Mouse (Mus musculus) limb, embryonic 13.5 days (tissue): ENCODE measurements at regions not wholly inside any gene's neighbourhood (a gene's known extent, or its start where the extent isn't known, plus 50 kb on each side); places are given as distances from the start of the nearest gene placed in this dataset.
A peak's percentile ranks its signal among the peaks of the same experiment; 100 is the strongest.

Experiments used
- ATAC-seq: fragments of 200-750 bp; cut with Nextera tagmentation; 2 replicates; pipeline ENCODE4 v1.8.0; 2017; ENCODE audit warnings: low read depth, moderate number of reproducible peaks, moderate TSS enrichment; ENCODE audit not compliant: low FRiP score
- H3K27ac ChIP-seq: fragments of 300-500 bp; sonication (generic); 2 replicates; pipeline ENCODE4 v1.5.1; 2015; ENCODE audit warnings: inconsistent platforms, mild to moderate bottlenecking, moderate library complexity
- H3K27me3 ChIP-seq: fragments of 300-500 bp; sonication (generic); 2 replicates; pipeline ENCODE4 v1.6.1; 2015; ENCODE audit warnings: mild to moderate bottlenecking, inconsistent platforms
- H3K36me3 ChIP-seq: fragments of 300-500 bp; sonication (generic); 2 replicates; pipeline ENCODE4 v1.6.1; 2015; ENCODE audit warnings: inconsistent platforms, mild to moderate bottlenecking, moderate library complexity
- H3K4me1 ChIP-seq: fragments of 300-500 bp; sonication (generic); 2 replicates; pipeline ENCODE4 v1.6.1; 2015; ENCODE audit warnings: inconsistent platforms
- H3K4me2 ChIP-seq: fragments of 300-500 bp; sonication (generic); replicated peaks from 2 replicates; pipeline ENCODE4 v1.6.1; 2015; ENCODE audit warnings: inconsistent platforms, mild to moderate bottlenecking, moderate library complexity
- H3K4me3 ChIP-seq: fragments of 300-500 bp; sonication (generic); 2 replicates; pipeline ENCODE4 v1.5.1; 2015; ENCODE audit warnings: moderate library complexity, mild to moderate bottlenecking, inconsistent platforms
- H3K9ac ChIP-seq: fragments of 300-500 bp; sonication (generic); 2 replicates; pipeline ENCODE4 v1.6.1; 2015; ENCODE audit warnings: mild to moderate bottlenecking, inconsistent platforms
- H3K9me3 ChIP-seq: fragments of 300-500 bp; sonication (generic); 2 replicates; pipeline ENCODE4 v1.6.1; 2016; ENCODE audit warnings: inconsistent platforms
- WGBS: fragments of 180-500 bp; shearing (Covaris S2); methylation state at CpG from one replicate; pipeline ENCODE4 v1.1.7; 2015; 5-methylcytosine and 5-hydroxymethylcytosine counted together

DNA sequence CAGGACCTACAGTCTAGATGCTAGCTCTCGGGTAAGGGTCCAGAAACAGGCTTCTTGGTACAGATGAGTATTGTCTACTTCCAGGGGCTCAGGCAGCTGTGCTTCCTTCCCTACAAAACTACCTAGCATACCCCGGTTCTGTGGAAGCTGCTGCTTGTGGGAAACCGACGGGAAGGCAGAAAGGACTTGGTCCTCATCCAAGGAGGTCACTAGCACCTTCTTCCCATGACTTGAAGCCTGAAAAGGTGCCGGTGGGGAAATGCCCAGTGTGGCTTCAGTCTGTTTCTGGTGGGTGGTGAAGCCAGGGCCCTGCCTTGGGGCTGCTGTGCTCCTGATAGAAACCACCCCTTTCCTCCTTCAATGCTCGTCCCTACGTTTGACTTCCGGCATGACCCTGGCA lies 107.5 kb downstream of the Tex29 start:
- WGBS: 82% methylated on average over 8 of the region's 8 CpGs

DNA sequence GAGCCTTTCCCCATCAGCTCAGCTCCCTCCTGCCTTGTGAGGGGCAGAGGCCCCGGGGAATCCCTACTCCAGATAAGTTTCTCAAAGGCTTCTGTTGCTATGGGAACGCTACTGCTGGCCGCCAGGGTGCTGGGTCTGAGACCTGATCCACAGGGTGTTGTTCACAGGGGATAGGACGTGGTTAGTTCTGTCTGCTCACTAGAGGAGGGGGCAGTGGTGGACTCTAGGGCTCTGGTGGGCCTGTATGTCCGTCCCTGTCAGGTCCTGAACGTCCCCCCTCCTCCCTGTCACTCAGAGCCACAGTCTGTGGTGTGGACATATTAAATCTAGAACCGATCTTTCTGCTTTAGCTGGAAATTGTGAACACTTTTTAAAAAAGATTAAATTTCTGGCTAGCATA lies 116.0 kb downstream of the Tex29 start:
- Histone ChIP-seq H3K27ac (no peak overlapping the region), H3K4me2 (no peak overlapping the region), H3K4me3 (no peak overlapping the region), H3K36me3 (no peaks in the 10 kb centered on the region), H3K27me3 (no peaks in the 10 kb centered on the region; the same call in 1 of the 2 replicates), H3K9me3 (no peaks in the 10 kb centered on the region), H3K4me1 (no peaks in the 10 kb centered on the region), H3K9ac (no peak overlapping the region)
- no peak for ATAC-seq
- WGBS: 23% methylated on average over 7 of the region's 7 CpGs

More for the DNA sequence above, 107.5 kb downstream of the Tex29 start:
- H3K9ac ChIP-seq: no peak overlapping the region
- H3K36me3 ChIP-seq: no peaks in the 10 kb centered on the region
- no peaks in the 10 kb centered on the region for H3K27me3 ChIP-seq
- no peak overlapping the region for H3K4me3 ChIP-seq
- H3K4me2 ChIP-seq: no peak overlapping the region
- ATAC-seq: no peak
- no peak overlapping the region for H3K27ac ChIP-seq
- H3K4me1 ChIP-seq: no peaks in the 10 kb centered on the region
- no peaks in the 10 kb centered on the region for H3K9me3 ChIP-seq

DNA sequence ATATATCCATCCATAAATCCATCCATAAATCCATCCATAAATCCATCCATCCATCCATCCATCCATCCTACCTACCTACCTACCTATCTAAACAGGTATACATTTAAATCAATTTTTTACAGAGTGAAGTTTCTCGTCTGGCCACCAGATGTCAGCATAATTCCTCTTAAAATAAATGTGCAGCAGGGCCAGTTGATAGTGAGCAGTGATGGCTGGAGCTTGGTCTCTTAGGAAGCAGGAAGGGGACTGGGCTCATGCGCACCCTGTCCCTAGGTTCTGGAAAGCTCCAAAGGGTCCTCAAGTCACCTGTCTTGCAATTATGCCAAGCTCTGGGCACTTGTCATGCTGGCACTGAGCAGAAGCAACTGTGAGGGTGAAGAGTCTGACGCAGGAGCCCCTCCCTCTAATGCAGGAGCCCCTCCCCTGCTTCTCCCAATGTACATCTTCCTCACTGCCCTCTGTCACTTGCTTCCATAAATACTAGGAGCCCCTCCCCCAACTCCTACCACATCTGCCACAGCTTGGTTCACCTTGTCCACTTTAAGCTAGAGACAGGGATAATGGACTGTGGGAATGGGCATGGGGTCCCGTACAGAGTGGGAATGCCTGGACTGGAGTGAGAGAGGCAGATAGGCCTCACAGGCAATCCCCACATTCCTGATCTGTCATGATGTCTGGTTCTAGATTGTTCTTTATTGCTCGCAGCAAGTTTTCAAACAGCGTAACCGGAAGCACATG lies 116.9 kb downstream of the Tex29 start:
- Histone ChIP-seq H3K36me3 (no peaks in the 10 kb centered on the region), H3K4me2 (no peak overlapping the region), H3K27ac (no peak overlapping the region), H3K9me3 (no peaks in the 10 kb centered on the region), H3K9ac (no peak overlapping the region), H3K4me1 (no peaks in the 10 kb centered on the region), H3K4me3 (no peak overlapping the region), H3K27me3 (no peaks in the 10 kb centered on the region; the same call in 1 of the 2 replicates)
- 66% methylated on average over 7 of the region's 7 CpGs for WGBS
- peak; percentile 44; the same call in 1 of the 2 replicates for ATAC-seq

DNA sequence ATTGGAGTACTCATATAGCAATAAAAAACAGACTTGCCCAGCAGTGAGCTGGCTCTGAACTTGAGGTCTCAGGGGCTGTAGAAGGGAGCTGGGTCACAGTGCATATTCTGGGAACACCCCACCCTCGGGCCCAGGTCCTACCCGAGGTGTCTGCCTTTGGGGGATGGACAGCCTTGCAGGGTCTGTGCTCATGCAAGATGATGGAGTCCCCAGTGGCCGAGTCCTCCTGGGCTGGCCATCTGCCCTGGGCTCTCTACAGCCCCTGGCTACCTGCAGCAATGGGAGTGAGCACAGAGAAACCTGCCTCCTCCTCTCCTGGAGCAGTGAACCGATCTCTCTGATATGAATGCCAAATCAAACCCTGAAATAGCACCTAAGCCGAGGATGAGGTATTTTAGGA lies 117.9 kb downstream of the Tex29 start:
- no peak for ATAC-seq

DNA sequence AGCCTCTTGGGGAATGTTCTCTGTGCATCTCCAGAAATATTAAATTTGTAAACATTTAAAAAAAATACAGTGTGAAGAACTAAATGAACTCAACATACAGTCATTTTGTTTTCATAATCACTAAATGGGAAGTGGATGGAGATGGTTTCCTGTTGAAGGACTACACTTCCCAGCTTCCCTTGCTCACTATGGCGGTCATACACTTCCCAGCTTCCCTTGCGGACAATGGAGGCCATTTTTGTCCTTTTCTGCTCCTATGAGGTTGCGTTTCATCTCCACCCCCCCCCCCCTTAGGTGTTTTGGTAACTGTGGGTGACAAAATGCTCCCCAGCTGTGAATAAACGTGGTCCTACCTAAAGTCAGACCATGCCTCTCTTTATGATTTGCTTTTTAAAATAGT lies 119.2 kb downstream of the Tex29 start:
- Histone ChIP-seq H3K9me3 (no peaks in the 10 kb centered on the region), H3K4me2 (no peak overlapping the region), H3K4me3 (no peak overlapping the region), H3K4me1 (no peaks in the 10 kb centered on the region), H3K27ac (no peak overlapping the region), H3K27me3 (no peaks in the 10 kb centered on the region; the same call in 1 of the 2 replicates), H3K36me3 (no peaks in the 10 kb centered on the region), H3K9ac (no peak overlapping the region)
- no peak for ATAC-seq
- WGBS: 83% methylated on average over 4 of the region's 4 CpGs

More for the DNA sequence above, 117.9 kb downstream of the Tex29 start:
- no peak overlapping the region for H3K4me2 ChIP-seq
- H3K27ac ChIP-seq: no peak overlapping the region
- no peaks in the 10 kb centered on the region; the same call in 1 of the 2 replicates for H3K27me3 ChIP-seq
- no peaks in the 10 kb centered on the region for H3K9me3 ChIP-seq
- no peak overlapping the region for H3K4me3 ChIP-seq
- 67% methylated on average over 5 of the region's 5 CpGs for WGBS
- no peak overlapping the region for H3K9ac ChIP-seq
- no peaks in the 10 kb centered on the region for H3K36me3 ChIP-seq
- H3K4me1 ChIP-seq: no peaks in the 10 kb centered on the region

DNA sequence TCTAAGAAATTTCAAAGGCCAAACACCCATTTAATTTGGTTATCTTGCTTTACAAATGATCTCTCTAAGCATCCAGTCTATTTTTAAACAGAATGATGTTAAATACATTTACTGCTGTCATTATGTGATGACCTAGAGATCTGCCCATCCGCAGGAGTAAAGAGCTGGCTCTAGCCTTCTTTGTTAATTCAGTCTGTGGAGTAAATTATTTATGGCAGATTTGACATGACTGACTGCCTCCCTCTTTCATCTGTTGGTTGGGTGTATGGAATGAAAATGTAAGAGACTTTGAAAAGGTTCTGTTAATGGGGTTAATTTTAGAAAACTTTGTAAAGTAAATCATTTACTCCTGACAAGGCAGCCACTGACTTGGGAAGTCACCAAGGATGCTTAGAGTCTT lies 123.3 kb downstream of the Tex29 start:
- Histone ChIP-seq H3K4me3 (no peak overlapping the region), H3K36me3 (no peaks in the 10 kb centered on the region), H3K27me3 (no peaks in the 10 kb centered on the region; the same call in 1 of the 2 replicates), H3K4me2 (no peak overlapping the region), H3K4me1 (no peaks in the 10 kb centered on the region), H3K9ac (no peak overlapping the region), H3K9me3 (no peaks in the 10 kb centered on the region), H3K27ac (no peak overlapping the region)
- ATAC-seq: no peak
- WGBS: 70% methylated on average over 1 of the region's 1 CpGs

DNA sequence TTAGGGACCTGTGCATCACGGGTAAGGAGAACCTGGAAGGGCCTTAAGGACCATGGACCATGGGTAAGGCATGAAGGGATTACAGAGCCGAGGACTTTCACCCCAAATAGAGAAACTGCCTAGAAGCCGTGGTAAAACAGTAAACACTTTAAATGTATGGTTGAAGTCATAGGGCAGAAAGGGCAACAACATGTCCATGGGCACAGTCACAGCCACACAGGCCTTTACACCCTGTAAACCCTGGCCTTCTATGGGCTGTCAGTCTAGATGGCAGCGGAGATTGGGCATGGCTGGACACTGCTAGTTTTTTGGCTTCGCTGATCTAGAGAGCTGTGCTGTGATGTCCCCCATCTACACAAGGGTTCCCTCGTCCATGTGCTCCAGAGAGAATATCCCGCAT lies 127.4 kb downstream of the Tex29 start:
- no peaks in the 10 kb centered on the region for H3K4me1 ChIP-seq
- no peak overlapping the region for H3K9ac ChIP-seq
- H3K36me3 ChIP-seq: no peaks in the 10 kb centered on the region
- 89% methylated on average over 7 of the region's 7 CpGs for WGBS
- ATAC-seq: no peak
- H3K4me2 ChIP-seq: no peak overlapping the region
- no peaks in the 10 kb centered on the region for H3K9me3 ChIP-seq
- no peak overlapping the region for H3K27ac ChIP-seq
- H3K4me3 ChIP-seq: no peak overlapping the region
- H3K27me3 ChIP-seq: no peaks in the 10 kb centered on the region

DNA sequence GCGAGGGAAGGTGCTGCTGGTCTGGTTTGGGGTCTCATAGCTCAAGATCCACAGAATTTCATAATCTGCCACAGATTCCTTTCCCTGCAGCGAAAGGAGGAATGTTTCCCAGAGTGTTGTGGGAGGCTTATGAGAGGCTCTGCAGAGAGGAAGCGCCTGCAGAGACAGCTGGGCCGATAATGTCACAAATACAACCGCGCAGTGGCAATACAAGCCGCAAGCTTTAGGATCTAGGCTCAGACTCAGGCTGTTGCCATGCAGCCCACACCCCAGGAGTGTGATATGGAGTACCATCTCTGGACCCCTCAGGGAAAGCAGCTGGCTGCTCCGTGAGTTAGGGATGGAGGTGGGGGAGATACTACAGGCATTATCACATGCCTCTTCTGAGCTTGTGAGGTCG lies 130.2 kb downstream of the Tex29 start:
- no peak overlapping the region for H3K4me3 ChIP-seq
- H3K4me1 ChIP-seq: peaks cover 7% of the 10 kb centered on the region
- H3K27me3 ChIP-seq: no peaks in the 10 kb centered on the region
- no peak overlapping the region for H3K9ac ChIP-seq
- no peak overlapping the region for H3K27ac ChIP-seq
- no peaks in the 10 kb centered on the region for H3K9me3 ChIP-seq
- WGBS: 84% methylated on average over 9 of the region's 9 CpGs
- ATAC-seq: no peak
- H3K36me3 ChIP-seq: no peaks in the 10 kb centered on the region
- H3K4me2 ChIP-seq: no peak overlapping the region

DNA sequence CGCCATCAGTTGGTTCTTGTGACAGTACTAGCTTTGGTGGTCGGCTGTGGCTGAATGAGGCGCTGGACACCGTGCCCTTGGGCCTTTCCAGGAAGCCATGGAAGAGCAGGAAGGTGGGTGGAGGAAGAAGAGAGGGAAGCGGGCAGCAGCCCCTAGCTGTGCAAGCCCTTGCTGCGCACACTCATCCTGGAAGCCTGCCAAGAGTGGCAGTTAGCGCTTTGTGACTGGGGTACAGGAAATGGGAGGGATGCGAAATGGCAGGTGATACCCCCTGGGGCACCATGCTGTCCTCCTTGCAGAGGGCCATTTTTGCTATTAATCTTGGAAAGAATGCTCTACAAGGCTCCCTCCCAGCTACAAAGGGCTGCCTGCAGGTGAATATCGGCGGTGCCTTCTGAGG lies 133.2 kb downstream of the Tex29 start:
- Histone ChIP-seq H3K27ac (no peak overlapping the region), H3K4me3 (no peak overlapping the region), H3K9ac (no peak overlapping the region), H3K9me3 (no peaks in the 10 kb centered on the region), H3K4me1 (peaks cover 7% of the 10 kb centered on the region), H3K27me3 (no peaks in the 10 kb centered on the region), H3K36me3 (no peaks in the 10 kb centered on the region), H3K4me2 (no peak overlapping the region)
- 47% methylated on average over 10 of the region's 10 CpGs for WGBS
- ATAC-seq: 0 out of 2 replicates have a peak, but pooled peaks have one; percentile 24

DNA sequence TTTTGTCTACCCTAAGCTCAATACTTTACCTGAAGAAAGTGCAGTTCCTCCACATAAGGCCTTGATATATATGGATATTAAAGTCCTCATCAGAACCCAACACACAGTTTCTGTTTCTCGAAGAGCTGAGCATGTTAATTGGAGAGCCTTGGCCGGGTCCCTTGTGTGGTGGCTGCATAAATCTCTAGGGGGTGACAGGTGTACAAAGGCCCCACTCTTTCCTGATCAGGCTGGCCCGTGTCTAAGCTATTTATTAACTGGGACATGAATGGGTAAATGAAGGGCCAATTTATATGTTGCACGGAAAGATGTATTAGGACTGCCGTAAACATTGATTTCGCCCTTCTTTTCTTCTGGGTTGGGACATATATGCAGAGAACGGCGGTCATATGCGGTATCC lies 136.8 kb downstream of the Tex29 start:
- Histone ChIP-seq H3K27me3 (no peaks in the 10 kb centered on the region), H3K4me3 (no peak overlapping the region), H3K4me1 (peaks cover 7% of the 10 kb centered on the region), H3K9me3 (no peaks in the 10 kb centered on the region), H3K36me3 (no peaks in the 10 kb centered on the region), H3K9ac (no peak overlapping the region), H3K4me2 (no peak overlapping the region), H3K27ac (no peak overlapping the region)
- no peak for ATAC-seq
- WGBS: 68% methylated on average over 9 of the region's 9 CpGs

DNA sequence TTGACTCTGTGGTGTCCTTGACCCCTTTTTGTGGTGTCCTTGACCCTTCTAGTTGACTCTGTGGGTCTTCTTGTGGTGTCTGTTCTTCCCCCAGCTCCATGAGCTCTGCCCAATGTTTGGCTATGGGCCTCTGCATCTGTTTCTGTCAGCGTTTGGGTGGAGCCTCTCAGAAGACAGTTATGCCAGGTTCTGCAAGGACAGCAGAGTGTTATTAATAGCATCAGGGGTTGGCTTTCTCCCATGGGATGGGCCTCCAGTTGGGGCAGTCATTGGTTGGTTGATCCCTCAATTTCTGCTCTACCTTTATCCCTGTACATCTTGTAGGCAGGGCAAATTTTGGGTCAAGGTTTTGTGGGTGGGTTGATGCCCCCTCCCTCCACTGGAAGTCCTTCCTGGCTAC lies 138.8 kb downstream of the Tex29 start:
- no peak overlapping the region for H3K4me2 ChIP-seq
- no peaks in the 10 kb centered on the region for H3K36me3 ChIP-seq
- ATAC-seq: no peak
- 84% methylated on average over 1 of the region's 1 CpGs for WGBS
- no peaks in the 10 kb centered on the region for H3K4me1 ChIP-seq
- no peak overlapping the region for H3K27ac ChIP-seq
- no peaks in the 10 kb centered on the region for H3K27me3 ChIP-seq
- no peaks in the 10 kb centered on the region for H3K9me3 ChIP-seq
- H3K4me3 ChIP-seq: no peak overlapping the region
- no peak overlapping the region for H3K9ac ChIP-seq

DNA sequence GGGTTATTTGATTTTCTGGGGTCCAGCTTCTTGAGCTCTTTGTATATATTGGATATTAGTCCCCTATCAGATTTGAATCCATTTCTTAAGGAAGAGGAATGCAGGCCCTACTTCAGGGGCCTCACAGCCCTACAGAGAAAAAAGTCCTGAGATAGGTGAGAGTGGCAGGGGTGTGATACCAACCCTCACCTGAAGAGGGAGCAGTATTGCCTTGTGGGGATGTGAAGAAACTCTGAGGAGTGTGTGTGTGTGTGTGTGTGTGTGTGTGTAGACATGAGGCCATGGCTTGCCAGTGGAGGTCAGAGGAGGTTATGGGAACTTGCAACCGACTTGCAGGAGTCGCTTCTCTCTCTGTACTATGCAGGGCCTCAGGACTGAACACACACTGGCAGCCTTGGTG lies 141.2 kb downstream of the Tex29 start:
- Histone ChIP-seq H3K4me3 (no peak overlapping the region), H3K9ac (no peak overlapping the region), H3K27me3 (no peaks in the 10 kb centered on the region), H3K36me3 (no peaks in the 10 kb centered on the region), H3K9me3 (no peaks in the 10 kb centered on the region), H3K27ac (no peak overlapping the region), H3K4me2 (no peak overlapping the region), H3K4me1 (no peaks in the 10 kb centered on the region)
- 93% methylated on average over 2 of the region's 2 CpGs for WGBS
- ATAC-seq: no peak

DNA sequence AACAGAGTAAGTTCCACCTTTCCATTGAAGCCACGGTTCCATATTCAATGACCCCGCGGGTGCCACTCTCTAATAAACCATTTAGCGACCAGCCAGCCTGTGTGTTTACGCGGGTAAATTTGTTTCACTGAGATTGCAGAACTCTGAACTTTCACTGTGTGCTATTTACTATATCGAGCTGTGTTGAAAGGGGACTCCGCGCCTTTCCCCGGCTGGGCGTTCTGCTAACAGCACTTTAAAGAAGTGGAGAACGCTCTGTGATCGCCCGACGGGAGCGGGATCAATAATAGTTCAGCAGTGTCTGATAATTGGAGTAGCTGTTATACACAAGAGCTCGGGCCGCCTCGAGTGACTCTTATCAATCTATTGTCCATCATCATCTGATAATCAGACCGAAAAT lies 149.8 kb downstream of the Tex29 start:
- Histone ChIP-seq H3K27ac (no peak overlapping the region), H3K9me3 (no peaks in the 10 kb centered on the region)
- 81% methylated on average over 20 of the region's 20 CpGs for WGBS

More for the DNA sequence above, 149.8 kb downstream of the Tex29 start:
- Histone ChIP-seq H3K36me3 (no peaks in the 10 kb centered on the region), H3K4me2 (no peak overlapping the region), H3K27me3 (peaks cover 10% of the 10 kb centered on the region; the same call in 1 of the 2 replicates), H3K9ac (no peak overlapping the region), H3K4me3 (no peak overlapping the region), H3K4me1 (no peaks in the 10 kb centered on the region)
- no peak for ATAC-seq
